Mouse (Mus musculus): ENCODE results near the gene Scnn1a.

Scnn1a gene

DNA sequence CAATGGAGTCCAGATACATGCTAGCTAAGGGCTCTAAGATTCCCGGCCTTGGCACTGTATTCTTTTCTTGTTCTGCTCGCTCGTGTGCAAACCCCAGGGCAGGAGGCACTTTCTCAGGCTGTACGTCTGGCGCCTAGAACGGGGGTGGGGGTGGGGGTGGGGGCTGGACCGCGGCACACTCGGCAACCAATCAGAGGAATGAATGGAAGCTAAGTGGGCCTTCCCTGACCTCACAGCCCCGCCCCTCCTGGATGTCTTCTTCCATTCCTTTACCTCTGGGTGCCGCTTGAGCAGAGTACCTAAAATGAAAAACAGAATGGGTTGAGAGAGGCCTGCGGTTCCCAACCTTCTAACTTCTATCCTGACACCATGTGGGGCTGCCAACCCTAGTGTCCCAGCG is 11.5 kb upstream of the Scnn1a start:
- DNase-seq (ENCODE audit: low read depth, low spot score): no peak

- DNase-seq (ENCODE audit: low read depth, low spot score): no peak
These were observed 11.1 kb upstream of the Scnn1a start for GRCm38 (mm10) chr6:125309406-125309805.

DNA sequence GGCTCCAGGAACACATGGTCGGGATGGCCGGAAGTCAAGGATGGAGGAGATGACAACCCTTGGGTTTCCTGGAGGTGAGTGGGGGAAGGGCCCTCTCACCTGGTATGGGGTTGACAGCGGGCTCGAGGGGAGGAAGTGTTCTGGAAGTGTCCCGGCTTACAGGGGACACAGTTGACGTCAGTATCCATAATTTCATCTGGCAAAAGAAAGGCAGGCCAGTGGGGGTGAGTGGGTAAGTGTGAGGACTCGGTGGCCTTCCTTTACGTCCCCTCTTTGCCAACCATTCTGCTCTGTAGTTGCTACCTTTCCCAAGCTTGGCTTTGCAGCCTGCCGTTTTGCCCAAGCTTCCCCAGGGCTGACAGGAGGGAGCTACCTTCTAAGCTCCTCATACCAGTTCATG is 8.3 kb upstream of the Scnn1a start:
- no peak for DNase-seq (ENCODE audit: low read depth, low spot score)

GRCm38 (mm10) chr6:125312581-125313355 is 7.7 kb upstream of the Scnn1a start:
- DNase-seq (ENCODE audit: low read depth, low spot score): no peak

- no peak for DNase-seq (ENCODE audit: low read depth, low spot score)
These were observed 6.8 kb upstream of the Scnn1a start, which contains the start of gene Ltbr for GRCm38 (mm10) chr6:125313546-125314230. Ltbr (minus strand) TSS chr6:125313885.

- DNase-seq (ENCODE audit: low read depth, low spot score): no peak
These were observed 6.3 kb upstream of the Scnn1a start for GRCm38 (mm10) chr6:125314231-125314563.

DNA sequence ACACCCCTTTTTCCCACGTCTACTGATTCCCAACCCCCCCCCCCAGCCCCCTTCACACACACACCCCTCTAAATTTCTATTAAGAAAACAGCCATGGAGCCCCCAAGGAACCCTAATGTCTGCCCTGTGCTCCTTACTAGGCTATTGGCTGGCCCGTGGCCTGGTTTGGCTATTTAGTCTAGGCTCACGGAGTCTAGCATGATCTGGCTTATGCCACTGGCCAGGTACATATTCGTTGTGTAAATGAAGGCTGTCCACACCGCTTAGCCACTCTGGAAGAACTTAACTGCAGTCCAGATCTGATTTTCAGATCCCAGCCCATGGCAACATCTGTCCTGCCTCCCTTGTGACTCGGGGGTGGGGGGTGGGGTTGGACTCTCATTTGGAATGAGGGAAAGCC is 5.7 kb upstream of the Scnn1a start:
- DNase-seq (ENCODE audit: low read depth, low spot score): no peak

DNA sequence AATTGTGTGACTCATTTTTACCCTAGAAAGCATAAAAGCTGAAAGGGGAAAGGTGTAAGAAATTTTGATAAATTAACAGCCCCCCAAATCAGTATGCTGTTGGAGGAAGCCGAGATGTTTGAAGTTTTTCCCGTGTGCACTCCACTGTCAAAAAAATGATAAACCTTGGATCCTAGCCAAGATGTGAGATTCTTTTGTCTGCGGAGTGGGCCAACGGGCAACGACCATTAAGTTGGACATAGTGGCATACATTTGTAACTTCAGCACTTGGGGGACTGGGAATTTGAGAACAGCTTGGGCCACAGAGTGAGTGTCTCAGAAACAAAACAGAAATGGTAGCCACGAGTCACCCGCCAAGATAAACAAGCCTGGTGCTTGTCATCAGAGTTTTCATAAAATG is 3.4 kb upstream of the Scnn1a start:
- no peak for DNase-seq (ENCODE audit: low read depth, low spot score)

- no peak for DNase-seq (ENCODE audit: low read depth, low spot score)
These were observed 1.2 kb upstream of the Scnn1a start for GRCm38 (mm10) chr6:125318981-125319918.

GRCm38 (mm10) chr6:125319919-125320296 is 551 bp upstream of the Scnn1a start:
- DNase-seq (ENCODE audit: low read depth, low spot score): no peak

DNA sequence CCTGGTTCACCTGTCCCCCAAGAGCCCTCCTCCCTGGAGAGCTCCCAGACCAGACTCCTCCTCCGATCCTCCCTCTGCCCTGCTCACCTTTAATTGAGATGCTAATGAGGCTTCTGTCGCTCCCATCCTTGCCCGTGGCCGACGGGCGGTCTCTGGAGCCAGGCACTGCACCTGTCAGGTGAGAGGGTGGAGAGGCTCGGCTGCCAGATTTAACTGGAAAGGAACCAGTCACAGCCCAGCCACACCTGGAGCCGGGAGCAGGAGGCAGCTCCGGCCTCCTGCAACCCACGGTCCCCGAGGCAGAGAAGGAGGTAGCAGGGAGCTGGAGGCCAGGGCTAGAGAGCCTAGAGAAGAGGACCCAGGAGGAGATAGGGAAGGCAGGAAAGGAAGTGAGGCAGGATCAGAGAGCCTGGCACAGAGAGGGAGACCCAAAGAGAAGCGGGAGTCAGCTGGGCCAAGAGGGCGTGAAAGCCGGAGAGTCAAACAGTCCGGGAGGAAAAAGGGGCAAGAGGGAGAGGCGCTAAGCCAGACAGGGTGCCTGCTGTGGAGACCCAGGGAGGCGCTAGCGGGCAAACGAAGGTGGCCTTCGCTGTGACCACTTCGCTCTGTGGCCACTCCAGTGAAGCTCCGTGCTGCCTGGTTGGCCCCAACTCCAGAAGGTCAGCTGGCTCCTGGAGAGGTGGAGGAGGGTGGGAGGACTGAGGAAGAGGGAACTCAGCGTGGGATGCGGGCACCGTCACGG is 826 bp downstream of the Scnn1a start:
- no peak for DNase-seq (ENCODE audit: low read depth, low spot score)

DNA sequence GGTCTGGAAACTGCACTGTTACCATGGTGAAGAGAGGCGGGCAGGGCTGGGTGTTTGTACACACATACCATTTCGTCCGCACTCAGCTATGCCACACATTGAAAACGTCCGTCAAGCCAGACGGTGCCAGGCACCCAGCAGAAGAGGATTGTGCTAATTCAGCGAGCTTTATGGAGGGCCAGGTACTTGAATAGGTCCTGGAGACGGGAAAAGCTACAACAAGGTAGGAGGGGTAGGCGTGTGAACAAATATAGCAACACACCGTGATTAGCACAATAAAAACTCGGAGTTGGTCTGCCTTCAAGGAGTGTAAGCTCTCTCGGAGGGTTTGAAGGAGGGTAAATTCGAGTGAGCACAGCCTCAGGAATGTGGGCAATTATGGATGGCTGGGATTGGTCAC is 2.3 kb downstream of the Scnn1a start:
- no peak for DNase-seq (ENCODE audit: low read depth, low spot score)

DNA sequence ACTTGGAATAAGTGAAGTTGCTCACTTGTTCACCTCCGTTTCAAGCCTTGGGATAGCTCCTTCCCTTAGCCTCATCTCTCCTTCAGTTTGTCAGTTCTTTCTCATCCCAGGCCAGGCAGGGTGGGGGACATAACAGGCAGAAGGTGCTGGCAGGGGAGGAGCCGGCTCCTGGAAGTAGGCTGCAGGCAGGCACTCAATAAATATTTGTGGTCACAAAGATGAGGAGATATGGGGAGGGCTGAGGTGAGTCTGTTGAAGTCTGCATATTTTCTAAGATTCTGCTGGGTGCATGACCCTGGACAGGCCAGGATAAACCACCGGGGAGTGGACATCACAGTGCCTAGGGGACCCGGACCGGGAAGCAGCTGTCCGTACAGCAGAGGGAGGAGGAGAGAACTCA is 3.1 kb downstream of the Scnn1a start:
- no peak for DNase-seq (ENCODE audit: low read depth, low spot score)

DNA sequence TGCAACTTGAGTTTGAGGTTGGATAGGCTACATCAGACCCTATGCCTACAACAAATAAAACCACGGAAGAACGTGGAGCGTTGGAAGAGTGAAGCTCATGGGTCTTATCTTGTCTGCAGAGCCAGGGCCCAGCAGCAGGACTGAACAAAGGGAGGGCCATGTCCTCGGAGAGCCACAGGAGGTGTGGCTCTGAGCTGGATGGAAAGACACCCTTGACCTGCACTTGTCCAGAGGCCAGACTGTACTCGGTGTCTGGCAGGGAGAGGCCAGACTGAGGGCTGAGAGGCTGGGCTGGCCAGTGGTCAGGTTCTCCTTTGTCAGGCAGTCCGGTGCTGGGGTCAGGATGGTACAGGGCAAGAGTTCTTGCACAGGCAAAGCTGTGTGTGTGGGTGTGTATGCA is 4.9 kb downstream of the Scnn1a start:
- no peak for DNase-seq (ENCODE audit: low read depth, low spot score)

DNA sequence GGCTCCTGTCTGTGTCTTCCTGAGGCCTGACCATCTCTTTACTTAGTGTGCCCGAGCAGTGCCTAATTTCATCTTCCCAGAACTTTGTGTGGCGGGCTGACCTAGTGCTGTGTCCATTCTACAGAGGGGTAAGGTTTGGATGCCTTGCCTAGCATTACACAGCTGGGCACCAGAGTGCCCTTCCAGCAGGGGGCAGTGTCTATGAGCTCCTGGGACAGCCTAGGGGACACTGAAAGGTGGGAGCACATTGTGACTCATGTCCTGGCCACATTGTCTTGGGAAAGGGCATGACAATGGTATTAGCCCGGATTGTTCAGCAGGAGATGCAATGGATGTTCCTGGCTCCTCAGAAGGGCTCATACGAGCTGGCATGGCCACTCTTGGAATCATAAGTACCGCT is 7.8 kb downstream of the Scnn1a start:
- DNase-seq (ENCODE audit: low read depth, low spot score): no peak

DNA sequence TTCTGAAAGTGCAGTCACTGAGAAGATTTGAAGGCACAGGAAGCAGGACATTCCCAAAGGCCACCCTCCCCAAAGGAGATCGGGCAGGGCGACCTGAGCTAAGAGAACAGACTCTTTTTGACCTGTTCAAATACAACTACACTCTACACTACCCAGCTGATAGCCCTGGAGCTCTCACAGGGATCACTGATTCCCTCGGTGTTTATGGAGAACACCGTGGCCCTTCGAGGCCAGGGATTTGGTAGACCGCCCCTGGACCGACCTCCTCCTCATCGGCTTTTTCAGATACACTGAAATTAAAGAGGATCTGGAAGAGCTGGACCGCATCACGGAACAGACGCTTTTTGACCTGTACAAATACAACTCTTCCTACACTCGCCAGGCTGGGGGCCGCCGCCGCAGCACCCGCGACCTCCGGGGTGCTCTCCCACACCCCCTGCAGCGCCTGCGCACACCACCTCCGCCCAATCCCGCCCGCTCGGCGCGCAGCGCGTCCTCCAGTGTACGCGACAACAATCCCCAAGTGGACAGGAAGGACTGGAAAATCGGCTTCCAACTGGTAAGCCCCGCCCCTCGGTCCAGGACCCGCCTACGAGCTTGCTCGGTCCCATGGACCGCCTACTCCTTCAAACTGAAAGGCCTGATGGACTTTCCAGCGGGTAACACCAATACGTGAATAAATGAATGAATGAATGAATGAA is 10.3 kb downstream of the Scnn1a start:
- peak; percentile 50 for DNase-seq (ENCODE audit: low read depth, low spot score)

GRCm38 (mm10) chr6:125333112-125333899 is 12.8 kb downstream of the Scnn1a start:
- no peak for DNase-seq (ENCODE audit: low read depth, low spot score)

DNA sequence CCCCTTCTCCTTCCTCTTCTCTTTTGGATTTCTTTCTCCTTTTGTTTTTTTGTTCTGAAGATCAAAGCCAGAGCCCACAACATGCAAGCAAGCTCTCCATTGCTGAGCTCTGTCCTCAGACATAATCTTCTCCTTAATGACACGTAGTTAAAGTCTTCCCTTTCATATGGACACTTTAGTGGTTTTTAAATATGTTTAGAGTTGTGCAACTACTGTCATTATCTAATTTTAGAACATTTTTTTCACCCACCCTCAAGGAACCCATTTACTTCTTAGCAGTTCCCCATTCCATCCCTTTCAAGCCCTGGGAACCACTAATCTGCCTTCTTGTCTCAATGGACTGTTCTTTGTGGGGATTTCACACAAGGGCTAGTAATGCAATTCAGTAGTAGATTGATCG is 13.9 kb downstream of the Scnn1a start:
- DNase-seq (ENCODE audit: low read depth, low spot score): no peak

GRCm38 (mm10) chr6:125338791-125339660 is 18.6 kb downstream of the Scnn1a start:
- no peak for DNase-seq (ENCODE audit: low read depth, low spot score)

Data from brain, embryonic 18.5 days (tissue).